Comparison of ENCODE assay signal across 8 mouse cellular contexts in the genomic region with DNA sequence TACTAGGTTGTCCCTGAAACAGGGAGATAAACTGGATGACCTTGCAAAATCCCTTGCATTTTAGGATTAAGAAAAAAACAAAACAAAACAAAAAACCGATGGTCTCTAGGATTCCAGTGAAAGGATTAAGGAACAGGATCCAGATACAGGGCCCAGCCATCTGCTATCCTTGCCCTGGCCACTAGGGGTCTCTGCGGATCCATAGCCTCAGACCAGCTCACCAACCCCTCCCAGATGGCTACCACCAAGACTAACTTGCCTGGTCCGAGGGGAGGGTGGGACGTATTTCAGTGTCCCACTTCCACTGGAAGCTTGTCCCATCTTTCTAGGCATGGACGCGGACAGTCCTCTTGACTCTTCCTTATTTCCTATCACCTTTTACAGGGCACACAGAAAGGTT.
A peak's percentile ranks its signal among the peaks of the same experiment; 100 is the strongest.
DNase-seq lines count a peak whose midpoint lies in the region; ATAC-seq lines count a peak whose summit lies in the region.

No protein-coding gene starts in this region.

- ATAC-seq in common myeloid progenitor, adult 5-6 weeks (replicated peaks; ENCODE audit: low read depth, poor library complexity, severe bottlenecking), result peak; percentile 93
- ATAC-seq in activated CD4-positive, CD25-positive, alpha-beta regulatory T cell, adult 4 months, result no peak

- peak; percentile 78 for DNase-seq in adipocyte (ENCODE audit: low spot score)
- DNase-seq in gastrocnemius, postnatal 10 days, result peak; percentile 83
- peak; percentile 56 for DNase-seq in hindlimb bud, embryonic 11.5 days (ENCODE audit: extremely low spot score, low read depth, low spot score)
- DNase-seq in left cerebral cortex, adult 18-20 months (ENCODE audit: low spot score in 2 of 2), result peak; percentile 88
- peak; percentile 79 for DNase-seq in mesoderm, embryonic 11.5 days (ENCODE audit: low read depth, low spot score)
- peak; percentile 86 for DNase-seq in right cerebral cortex, postnatal 25 days
